Mouse (Mus musculus): ENCODE measurements around the gene Sgcg. TPM values are rescaled to one million over a fixed set of nuclear protein-coding genes. Genes with fewer than 3 reads are reported as not detected.
A peak's percentile ranks its signal among the peaks of the same experiment; 100 is the strongest.

The Sgcg gene
- total RNA-seq, 2 experiments from 2014 or later = 181 to 202 TPM

DNA sequence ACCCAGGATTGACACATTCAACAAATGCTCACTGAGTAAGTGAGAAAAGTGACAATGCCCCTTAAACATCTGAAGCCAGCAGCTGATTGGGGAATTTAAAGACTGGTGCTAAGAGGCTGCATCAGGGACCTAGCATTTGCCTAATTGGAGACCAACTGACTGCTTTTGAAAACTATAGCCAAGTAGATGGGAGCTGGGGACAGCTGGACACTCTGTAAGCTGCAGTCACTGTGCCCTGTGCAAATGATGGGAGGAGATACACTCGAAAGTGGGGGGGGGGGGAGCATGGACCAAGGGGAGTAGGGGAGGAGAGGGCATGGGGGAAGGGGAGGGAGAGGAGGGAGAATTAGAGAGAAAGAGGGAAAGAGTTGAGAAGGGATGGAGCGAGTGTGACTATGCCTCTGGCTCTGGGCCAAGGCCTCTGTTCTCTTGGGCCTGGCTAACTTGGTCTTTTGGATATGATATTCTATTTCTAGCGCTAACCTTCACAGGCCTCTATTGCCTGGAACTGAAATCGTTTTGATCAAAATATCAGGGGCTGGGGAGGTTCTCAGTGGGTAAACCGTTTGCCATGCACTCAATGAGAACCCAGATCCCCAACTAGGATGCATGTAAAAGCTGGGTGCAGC, 22.3 kb downstream of the Sgcg start:
- peak; percentile 20 to 33 for DNase-seq

DNA sequence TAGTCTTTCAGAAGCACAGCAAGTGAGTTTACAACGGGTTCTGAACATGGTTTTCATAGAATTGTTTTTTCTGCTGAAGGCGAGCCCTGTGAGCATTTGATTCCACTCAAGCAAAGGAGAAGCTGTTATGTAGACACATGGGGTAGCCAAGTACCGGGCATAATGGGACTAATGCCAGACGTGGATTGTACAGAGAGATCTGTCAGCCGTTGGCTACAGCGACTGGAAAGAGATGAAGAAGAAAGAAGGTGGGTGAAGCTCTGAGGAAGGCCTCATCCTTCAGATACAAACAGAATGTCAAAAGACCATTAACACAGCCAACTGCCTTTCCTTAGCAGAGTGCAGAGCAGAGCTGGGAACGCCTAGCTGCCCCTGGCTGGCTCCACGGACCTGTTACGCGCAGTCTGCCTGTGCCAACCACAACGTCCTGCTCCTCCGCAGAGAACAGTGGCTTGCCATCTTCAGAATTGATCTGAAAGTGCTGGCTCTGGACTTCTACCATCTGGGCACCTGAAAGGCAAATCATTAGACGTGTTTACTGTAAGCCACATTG, 26.2 kb downstream of the Sgcg start:
- peak in 1 of 2 experiments; percentile 17 for DNase-seq

DNA sequence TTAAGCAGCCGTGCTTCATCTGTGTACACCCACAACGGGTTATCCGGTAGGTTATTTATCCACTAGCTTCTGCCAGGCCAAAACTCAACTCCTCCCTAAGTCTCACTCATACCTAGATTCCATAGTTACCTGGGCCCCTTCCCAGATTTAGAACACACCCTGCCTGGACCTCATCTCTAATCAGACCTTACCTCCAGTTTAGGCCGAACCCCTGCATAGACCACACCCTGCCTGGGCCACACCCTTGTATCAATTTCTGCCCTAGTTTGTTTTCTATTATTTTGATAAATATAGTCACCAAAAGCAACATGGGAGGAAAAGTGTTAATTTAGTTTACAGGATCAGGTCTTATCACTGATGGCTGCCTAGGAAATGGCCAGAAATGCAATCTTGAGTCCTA, 28.1 kb downstream of the Sgcg start:
- DNase-seq = no peak

DNA sequence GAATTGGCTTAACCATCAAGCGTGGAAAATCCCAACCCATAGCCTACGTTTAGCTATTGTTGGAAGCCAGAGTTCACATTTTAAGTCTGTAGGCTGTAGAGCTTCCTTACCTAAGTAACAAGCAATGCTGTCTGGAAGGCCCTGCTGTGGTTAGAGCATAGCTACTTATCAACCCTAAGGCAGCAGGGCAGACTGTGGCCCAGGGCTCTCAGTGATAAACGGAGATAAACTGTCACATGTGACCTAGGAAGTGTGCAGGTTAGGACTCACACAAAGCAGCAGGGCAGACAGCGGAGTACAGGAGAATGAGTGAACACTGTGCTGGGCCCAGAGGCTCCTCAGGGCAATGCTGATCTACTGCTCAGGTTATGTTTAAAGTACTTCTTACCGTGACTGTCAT, 28.5 kb downstream of the Sgcg start:
- DNase-seq = no peak

DNA sequence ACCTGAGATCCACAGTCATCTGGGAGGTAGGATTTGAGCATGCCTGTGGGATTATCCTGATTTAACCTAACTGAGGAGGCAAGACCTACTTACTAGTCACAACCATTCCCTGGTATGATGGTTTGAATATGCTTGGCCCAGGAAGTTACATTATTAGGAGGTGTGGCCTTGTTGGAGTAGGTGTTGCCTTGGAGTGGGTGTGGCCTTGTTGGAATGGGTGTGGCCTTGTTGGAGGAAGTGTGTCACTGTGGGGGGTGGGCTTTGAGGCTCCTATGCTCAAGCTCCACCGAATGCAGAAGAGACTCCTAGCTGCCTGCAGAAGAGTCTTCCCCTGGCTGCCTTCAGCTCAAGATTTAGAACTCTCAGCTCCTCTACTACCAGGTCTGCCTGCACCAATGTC, 32.1 kb downstream of the Sgcg start:
- DNase-seq = no peak

DNA sequence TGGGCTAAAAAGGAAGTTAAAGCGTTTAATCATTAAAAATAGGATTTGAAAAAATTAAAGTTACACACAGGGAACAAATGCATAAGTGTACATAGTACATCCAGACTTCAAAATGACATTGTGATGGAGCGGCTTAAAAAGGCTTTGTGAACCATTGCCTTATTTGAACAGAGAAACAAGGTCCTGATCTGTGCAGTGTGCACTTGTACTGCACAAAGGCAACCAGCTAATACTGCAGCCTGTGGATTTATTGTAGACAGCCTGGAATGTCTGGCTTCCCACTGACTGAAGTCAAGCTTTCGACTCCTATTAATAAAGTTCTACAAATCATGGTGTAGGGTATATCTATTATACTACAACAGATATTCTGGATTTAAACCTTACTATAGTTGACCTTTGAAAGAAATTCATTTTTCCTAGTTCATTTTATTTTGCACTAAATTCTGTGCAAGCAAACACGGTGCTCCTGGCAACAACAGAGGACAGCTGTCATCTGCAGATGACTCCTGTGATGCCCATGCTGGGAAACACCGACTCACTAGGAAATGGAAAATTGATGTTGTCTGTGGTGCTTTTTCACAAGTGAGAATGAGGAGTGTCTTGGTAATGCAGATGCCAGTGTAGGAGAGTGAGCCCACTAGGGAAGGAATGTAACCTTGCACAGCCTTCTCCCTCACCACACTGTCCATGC, 33.8 kb downstream of the Sgcg start:
- DNase-seq = no peak

DNA sequence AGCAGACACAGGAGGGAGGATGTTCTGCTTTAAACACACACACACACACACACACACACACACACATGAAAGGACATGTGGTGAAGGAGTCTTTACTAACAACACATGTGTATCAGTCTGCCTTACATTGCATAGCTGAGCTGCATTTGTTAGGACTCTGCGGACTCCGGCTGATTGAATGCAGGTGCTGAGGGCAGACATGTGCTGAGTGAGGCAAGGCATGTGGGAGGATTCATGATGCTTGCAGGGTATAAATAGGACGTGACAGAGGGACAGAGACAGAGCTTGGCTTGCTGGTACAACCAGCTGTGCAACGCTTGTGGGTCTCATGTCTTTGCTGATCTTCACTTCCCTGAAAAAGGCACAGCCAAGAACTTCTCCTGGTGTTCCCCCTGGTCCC, 34.5 kb downstream of the Sgcg start:
- DNase-seq = no peak

DNA sequence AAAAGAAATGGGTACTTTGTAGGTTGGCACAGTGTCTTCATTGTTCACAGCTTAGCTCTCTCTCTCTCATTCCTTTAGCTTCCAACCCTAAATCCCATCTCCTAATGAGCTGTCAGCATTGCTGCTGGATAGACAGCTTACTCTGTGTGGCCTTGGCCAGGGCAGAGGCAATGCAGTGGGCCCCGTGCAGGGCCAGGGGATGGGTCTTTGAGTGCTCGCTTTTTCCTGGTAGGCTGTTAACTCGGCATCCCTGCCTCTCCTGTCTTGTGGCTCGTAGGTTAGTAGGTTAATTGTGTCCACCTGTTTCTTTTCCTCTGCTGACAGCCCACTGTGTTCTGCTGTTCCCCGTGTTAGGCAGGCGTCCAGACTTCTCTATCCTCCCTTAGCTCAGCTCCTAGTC, 35.8 kb downstream of the Sgcg start:
- no peak for DNase-seq

DNA sequence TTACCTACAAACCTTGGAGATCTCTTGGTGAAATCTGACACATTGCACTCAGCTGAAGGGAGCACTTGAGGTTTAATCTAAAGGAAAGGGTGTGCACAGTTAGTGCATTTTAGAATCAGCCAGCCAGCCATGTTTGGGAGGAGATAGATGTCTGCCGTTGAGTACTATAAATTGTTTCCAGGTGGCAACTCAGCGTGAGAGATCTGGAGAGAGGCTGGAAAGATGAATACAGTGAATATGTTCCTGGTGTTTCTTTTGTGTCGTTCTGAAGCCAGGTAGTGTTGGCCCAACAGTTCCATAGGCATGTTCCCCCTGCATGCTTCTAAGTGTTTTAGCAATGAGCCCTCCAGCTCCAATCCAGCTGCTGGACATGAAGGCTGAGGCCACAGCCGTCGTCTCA, 37.1 kb downstream of the Sgcg start:
- no peak for DNase-seq

DNA sequence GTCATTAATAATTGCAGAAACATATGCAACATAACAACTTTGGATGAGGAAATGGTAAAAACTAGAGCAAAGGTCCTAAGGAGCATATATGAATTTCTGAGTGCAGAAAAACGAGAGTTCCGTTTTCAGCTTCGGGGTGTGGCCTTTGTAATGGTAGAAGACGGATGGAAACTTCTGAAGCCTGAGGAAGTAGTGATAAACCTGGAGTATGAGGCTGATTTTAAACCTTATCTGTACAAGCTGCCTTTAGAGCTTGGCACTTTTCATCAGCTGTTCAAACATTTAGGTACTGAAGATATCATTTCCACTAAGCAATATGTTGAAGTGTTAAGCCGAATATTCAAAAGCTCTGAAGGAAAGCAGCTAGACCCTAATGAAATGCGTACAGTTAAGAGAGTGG, 46.5 kb downstream of the Sgcg start:
- DNase-seq = no peak

DNA sequence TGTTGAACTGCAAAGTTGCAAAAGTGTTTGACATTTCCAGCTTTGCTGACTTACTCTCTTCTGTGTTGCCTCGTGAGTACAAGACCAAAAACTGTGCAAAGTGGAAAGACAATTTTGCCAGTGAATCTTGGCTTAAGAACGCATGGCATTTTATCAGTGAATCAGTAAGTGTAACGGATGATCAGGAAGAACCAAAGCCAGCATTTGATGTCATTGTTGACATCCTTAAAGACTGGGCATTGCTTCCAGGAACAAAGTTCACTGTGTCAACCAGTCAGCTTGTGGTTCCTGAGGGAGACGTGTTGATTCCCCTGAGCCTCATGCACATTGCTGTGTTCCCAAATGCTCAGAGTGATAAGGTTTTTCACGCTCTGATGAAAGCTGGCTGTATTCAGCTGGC, 48.2 kb downstream of the Sgcg start:
- no peak for DNase-seq

DNA sequence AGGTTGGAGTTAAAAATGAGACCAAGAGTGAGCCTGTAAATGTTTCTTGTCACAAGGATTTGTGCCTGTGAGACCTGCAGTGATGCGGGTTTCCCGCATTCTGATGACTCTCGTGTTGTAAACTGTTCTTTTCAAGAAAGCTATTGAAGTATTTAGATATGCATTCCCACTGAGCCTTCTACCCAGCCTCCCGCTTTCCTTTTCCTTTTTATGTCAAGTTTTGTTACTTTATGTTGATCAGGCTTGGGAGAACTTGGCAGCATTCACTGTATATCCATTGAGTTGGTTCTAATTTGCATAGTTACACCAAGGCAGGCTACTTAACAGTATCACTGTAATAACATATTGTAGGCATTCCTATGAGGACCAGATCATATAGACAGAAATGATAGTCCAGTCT, 63.9 kb downstream of the Sgcg start:
- DNase-seq = no peak

DNA sequence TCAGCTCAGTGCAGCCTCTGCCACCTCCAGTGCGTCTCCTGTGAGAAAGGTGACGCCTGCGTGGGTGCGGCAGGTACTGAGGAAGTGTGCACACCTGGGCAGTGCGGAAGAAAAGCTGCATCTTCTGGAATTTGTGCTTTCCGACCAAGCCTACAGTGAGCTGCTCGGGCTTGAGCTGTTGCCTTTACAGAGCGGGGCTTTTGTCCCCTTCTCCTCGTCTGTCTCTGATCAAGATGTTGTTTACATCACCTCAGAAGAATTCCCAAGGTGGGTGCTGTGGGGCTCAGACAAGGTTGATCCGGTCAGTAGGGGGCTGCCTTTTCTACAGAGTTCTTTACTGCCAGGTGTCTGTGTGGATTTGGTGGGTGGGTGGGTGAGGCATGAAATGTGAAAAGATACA, 66.0 kb downstream of the Sgcg start:
- DNase-seq = no peak

DNA sequence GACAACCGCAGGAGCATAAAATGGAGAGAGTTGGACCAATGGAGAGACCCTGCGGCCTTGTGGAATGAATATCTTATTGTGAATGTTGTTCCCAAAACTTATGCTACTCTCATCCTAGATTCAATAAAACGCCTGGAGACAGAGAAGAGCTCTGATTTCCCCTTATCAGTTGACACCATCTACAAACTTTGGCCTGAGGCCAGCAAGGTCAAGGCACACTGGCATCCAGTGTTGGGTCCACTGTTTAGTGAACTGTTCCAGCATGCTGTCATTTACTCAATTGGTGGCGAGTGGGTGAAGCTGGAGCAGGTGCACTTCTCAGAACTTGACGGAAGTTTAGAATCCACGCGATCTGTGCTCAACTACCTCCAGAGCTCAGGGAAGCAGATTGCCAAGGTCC, 66.4 kb downstream of the Sgcg start:
- DNase-seq = no peak

DNA sequence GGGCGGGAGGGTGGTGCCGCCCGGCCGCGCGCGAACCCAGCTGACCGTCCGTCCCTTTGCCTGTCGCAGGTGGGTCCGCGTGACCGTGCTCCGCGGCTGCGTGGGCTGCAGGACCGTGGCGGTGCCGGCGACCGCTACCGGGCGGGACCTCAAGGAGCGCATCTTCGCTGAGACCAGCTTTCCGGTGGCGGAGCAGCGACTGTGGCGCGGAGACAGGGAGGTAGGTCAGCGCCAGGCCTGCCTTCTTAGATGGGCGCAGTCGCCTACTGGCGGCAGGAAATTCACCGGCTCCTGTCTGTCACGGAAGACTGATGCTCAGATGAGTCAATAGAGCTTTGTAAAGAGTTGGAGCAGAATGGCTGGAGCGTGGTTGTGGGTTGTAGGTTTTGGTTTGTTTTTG, 85.1 kb downstream of the Sgcg start:
- DNase-seq = no peak

DNA sequence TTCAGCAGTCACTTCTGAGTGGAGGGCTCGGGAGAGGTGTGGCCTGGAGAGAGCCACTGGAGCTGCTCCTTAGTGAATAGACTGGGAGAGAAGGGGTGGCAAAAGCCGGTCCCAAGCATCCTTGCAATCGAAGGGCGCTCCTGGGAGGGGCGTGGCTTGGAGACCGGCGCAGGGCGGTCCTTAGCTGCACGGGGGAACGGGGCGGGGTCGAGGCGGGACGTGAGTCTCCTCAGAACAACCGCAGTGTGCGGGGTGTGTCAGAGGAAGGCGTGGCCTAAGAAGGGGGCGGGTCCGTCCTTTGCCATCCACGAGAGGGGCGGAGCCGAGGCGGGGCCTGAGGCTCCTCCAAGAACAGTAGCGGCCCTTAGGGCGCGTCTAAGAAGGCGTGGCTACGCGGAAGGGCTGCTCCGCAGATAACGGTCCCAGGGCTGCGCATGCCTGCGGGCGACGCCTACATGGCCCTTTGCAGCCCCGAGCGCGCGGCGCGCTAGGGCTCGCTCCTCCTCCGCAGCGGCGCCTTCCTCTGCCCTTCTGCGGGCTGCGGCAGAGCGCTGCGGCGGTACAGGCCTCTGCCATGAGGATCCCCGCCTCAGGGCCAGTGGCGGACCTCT, 85.6 kb downstream of the Sgcg start:
- DNase-seq = peak; percentile 99 to 100

DNA sequence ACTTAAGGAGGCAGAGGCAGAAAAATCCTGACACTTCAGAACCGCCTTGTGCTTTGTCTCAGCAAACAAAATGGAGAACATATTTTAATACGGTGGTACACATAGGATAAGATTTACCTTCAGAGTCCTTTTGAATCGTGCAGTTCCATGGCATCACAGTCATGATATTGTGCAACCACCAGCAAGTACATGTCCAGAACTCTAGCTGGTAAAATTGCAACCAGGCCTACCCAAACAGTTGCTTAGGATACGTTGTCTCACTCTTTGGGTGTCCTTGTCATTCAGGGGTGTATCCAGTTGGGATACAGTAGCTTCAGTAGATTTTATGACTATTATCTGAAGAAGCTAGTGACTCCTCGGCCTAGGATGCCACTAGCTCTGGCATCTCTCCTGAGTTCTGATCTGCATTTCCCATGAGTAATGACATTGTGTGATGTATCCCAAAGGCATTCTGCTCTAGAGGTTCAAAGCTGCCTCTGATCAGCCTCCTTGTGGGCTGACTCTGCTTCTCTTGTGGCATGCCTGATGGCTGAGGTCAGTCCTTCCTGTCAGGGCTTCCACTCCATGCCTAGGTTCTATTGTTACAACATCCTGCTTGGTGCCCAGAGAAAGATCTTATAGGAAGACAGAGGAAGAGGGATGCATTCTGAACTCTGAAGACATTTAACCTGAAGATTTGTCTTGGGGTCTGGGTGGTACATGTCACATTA, 86.9 kb downstream of the Sgcg start:
- DNase-seq = no peak

Other genes with a start within 250 kb of the Sgcg start
- 1 to 10 TPM; 2.8 to 3.2 TPM for gene Tnfrsf19, start 212.0 kb downstream of the Sgcg start, total RNA-seq (2021)
- gene Sacs, start 120.0 kb downstream of the Sgcg start, total RNA-seq (2021) = 10 to 100 TPM; 20.9 to 21.0 TPM
- gene Arl11, start 51.3 kb upstream of the Sgcg start, total RNA-seq (2021) = 1 to 10 TPM in 1 of 2 experiments, under 1 TPM in 1; 0.75 to 1.3 TPM
- 1 to 10 TPM; 1.1 to 1.7 TPM for gene Ebpl, start 101.9 kb upstream of the Sgcg start, total RNA-seq (2021)
- 10 to 100 TPM; 56.1 to 59.5 TPM for gene Kpna3, start 181.4 kb upstream of the Sgcg start, total RNA-seq (2021)

Measured in heart, adult 18-20 months (tissue).